Mouse (Mus musculus) right cerebral cortex, adult 2 months (tissue): ENCODE measurements around the gene Srsf7.

Experiments
- DNase-seq, 2 experiments: peaks; one replicate each; pipeline ENCODE4 v3.0.0; 2021 to 2022; ENCODE audit warnings: low spot score in 2 of 2

The Srsf7 gene

GRCm38 (mm10) chr17:80156905-80157304, 50.2 kb downstream of the Srsf7 start:
- no peak for DNase-seq

- no peak for DNase-seq
These were observed 53.5 kb downstream of the Srsf7 start for GRCm38 (mm10) chr17:80153631-80154030.

- DNase-seq: no peak
These were observed 54.1 kb downstream of the Srsf7 start for GRCm38 (mm10) chr17:80152767-80153630.

DNA sequence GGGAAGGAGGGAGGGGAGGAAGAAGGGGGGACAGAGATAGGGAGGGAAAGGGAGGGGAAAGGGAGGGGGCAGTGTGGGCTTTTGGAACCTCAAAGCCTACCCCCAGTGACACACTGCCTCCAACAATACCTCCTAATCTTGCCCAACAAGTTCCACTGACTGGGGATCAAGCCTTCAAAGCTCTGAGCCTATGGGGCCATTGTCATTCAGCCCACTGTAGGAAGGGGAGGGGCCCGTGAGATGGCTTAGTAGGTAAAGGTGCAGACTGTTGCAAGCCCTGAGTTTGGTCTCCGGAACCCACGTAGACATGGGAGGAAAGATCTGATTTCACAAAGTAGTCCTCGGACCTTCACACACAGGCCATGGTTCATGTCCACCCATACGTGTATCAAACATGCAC, 55.8 kb downstream of the Srsf7 start:
- DNase-seq: no peak
